8 mouse cellular contexts compared by ENCODE assay signal in genomic region chr16:8831241-8831640, GRCm38 (mm10). TPM values are rescaled to one million over a fixed set of nuclear protein-coding genes. Genes with fewer than 3 reads are reported as not detected.
DNase-seq lines count a peak whose midpoint lies in the region; ATAC-seq and TF ChIP-seq lines count a peak whose summit lies in the region.

No protein-coding gene starts in this region.

- no peak for ATAC-seq in forebrain, embryonic 13.5 days
- no peak for ATAC-seq in intestine, embryonic 14.5 days (replicated peaks; ENCODE audit: low FRiP score, low TSS enrichment, low read depth)
- no peak for ATAC-seq in liver, embryonic 15.5 days (ENCODE audit: insufficient read depth)

- peaks cover 31% of the 10 kb centered on the region for H3K36me3 ChIP-seq in forebrain, embryonic 13.5 days (ENCODE audit: poor library complexity, severe bottlenecking)
- peaks cover 41% of the 10 kb centered on the region for H3K36me3 ChIP-seq in intestine, embryonic 14.5 days (ENCODE audit: control insufficient read depth, insufficient read depth, low read length)
- peaks cover 48% of the 10 kb centered on the region for H3K36me3 ChIP-seq in liver, embryonic 15.5 days (replicated peaks)
- peaks cover 10% of the 10 kb centered on the region for H3K36me3 ChIP-seq in spleen, adult 2 months (ENCODE audit: control insufficient read depth, insufficient read depth, low read length)

- H3K9me3 ChIP-seq in forebrain, embryonic 13.5 days (replicated peaks), result no peaks in the 10 kb centered on the region
- H3K9me3 ChIP-seq in intestine, embryonic 14.5 days (ENCODE audit: control insufficient read depth, low read length), result no peaks in the 10 kb centered on the region
- no peaks in the 10 kb centered on the region for H3K9me3 ChIP-seq in liver, embryonic 15.5 days (replicated peaks)

- H3K4me3 ChIP-seq in forebrain, embryonic 13.5 days, result peak overlapping the region; percentile 94
- peak overlapping the region; percentile 86 for H3K4me3 ChIP-seq in intestine, embryonic 14.5 days (ENCODE audit: low read depth, low read length)
- peak overlapping the region; percentile 99 for H3K4me3 ChIP-seq in liver, embryonic 15.5 days (replicated peaks)
- peak overlapping the region; percentile 99 for H3K4me3 ChIP-seq in spleen, adult 2 months (ENCODE audit: extremely low read depth, insufficient read depth, insufficient read length)

- H3K27ac ChIP-seq in forebrain, embryonic 13.5 days, result peak overlapping the region; percentile 98
- no peak overlapping the region for H3K27ac ChIP-seq in intestine, embryonic 14.5 days (ENCODE audit: low read depth)
- H3K27ac ChIP-seq in liver, embryonic 15.5 days (replicated peaks), result peak overlapping the region; percentile 100
- peak overlapping the region; percentile 98 for H3K27ac ChIP-seq in spleen, adult 2 months (ENCODE audit: insufficient read depth, low read length)

- H3K9ac ChIP-seq in forebrain, embryonic 13.5 days, result peak overlapping the region; percentile 98
- peak overlapping the region; percentile 94 for H3K9ac ChIP-seq in intestine, embryonic 14.5 days (ENCODE audit: low read length)
- peak overlapping the region; percentile 99 for H3K9ac ChIP-seq in liver, embryonic 15.5 days

- peak overlapping the region; percentile 95 for H3K4me2 ChIP-seq in forebrain, embryonic 13.5 days
- peak overlapping the region; percentile 85 for H3K4me2 ChIP-seq in intestine, embryonic 14.5 days (ENCODE audit: low read length)
- peak overlapping the region; percentile 84 for H3K4me2 ChIP-seq in liver, embryonic 15.5 days

- no peak for TF ChIP-seq POLR2A in brain, embryonic 14.5 days (IDR thresholded peaks at IDR 0.05; ENCODE audit: borderline replicate concordance, extremely low read depth, insufficient read depth, insufficient read length, poor library complexity, severe bottlenecking)
- no peak for TF ChIP-seq POLR2A in spleen, adult 2 months (IDR thresholded peaks at IDR 0.05; ENCODE audit: low read depth, low read length)

- DNase-seq in adrenal gland, adult (ENCODE audit: inconsistent age in 2 of 2, low spot score in 1 of 2), result peak; percentile 55 to 76
- DNase-seq in adrenal gland, adult 18-20 months (ENCODE audit: low spot score in 2 of 2), result no peak
- DNase-seq in brain, embryonic 14.5 days (ENCODE audit: low read depth), result peak; percentile 39
- DNase-seq in intestine, embryonic 14.5 days (ENCODE audit: low spot score), result peak; percentile 57
- DNase-seq in spleen, adult 2 months (ENCODE audit: low read depth in 1 of 2, low spot score in 2 of 2), result peak; percentile 21 to 47
- no peak for DNase-seq in ovary, adult 18-20 months (ENCODE audit: low spot score)

- TF ChIP-seq CTCF in brain, embryonic 14.5 days (IDR thresholded peaks at IDR 0.05; ENCODE audit: borderline replicate concordance, extremely low read depth, insufficient read depth, insufficient read length), result no peak
- no peak for TF ChIP-seq CTCF in spleen, adult 2 months (IDR thresholded peaks at IDR 0.05; ENCODE audit: extremely low read depth, insufficient read depth, insufficient read length, insufficient replicate concordance)

- WGBS in forebrain, embryonic 13.5 days, result 2% methylated on average over 12 of the region's 12 CpGs
- WGBS in intestine, embryonic 14.5 days, result 2% methylated on average over 12 of the region's 12 CpGs
- 2% methylated on average over 12 of the region's 12 CpGs for WGBS in liver, embryonic 15.5 days (ENCODE audit: insufficient replicate concordance)
- WGBS in spleen, adult 2 months, result 6% methylated on average over 12 of the region's 12 CpGs

- no peaks in the 10 kb centered on the region for H3K27me3 ChIP-seq in forebrain, embryonic 13.5 days
- H3K27me3 ChIP-seq in intestine, embryonic 14.5 days (replicated peaks; ENCODE audit: control insufficient read depth, insufficient read depth, low read length), result no peaks in the 10 kb centered on the region
- H3K27me3 ChIP-seq in liver, embryonic 15.5 days, result no peaks in the 10 kb centered on the region
- no peaks in the 10 kb centered on the region for H3K27me3 ChIP-seq in spleen, adult 2 months (ENCODE audit: control insufficient read depth, insufficient read depth, low read length)

- peaks cover 40% of the 10 kb centered on the region for H3K4me1 ChIP-seq in forebrain, embryonic 13.5 days
- H3K4me1 ChIP-seq in intestine, embryonic 14.5 days (replicated peaks; ENCODE audit: control insufficient read depth, insufficient read depth, low read length), result peaks cover 24% of the 10 kb centered on the region
- peaks cover 52% of the 10 kb centered on the region for H3K4me1 ChIP-seq in liver, embryonic 15.5 days (replicated peaks)
- peaks cover 16% of the 10 kb centered on the region for H3K4me1 ChIP-seq in spleen, adult 2 months (ENCODE audit: control insufficient read depth, insufficient read depth, insufficient read length)

RNA-seq across cellular contexts. Expression of gene 1810013L24Rik, which starts 1.3 kb away (rescaled TPM):
- total RNA-seq in adrenal gland, adult 18-20 months (2021), result 10 to 100 TPM; 81.9 to 86.4 TPM
- 35.2 and 52.2 TPM in 2 replicates for polyA plus RNA-seq in brain, embryonic 14.5 days (2012; rRNA removed)
- 26.3 and 27.4 TPM in 2 replicates for polyA plus RNA-seq in forebrain, embryonic 13.5 days (2015; fragmentation: Nextera tagmentation; extraction: Ambion mirVana)
- polyA plus RNA-seq in intestine, embryonic 14.5 days (2014; fragmentation: Nextera tagmentation; extraction: Ambion mirVana), result 14.0 and 14.3 TPM in 2 replicates
- 12.7 and 14.1 TPM in 2 replicates for polyA plus RNA-seq in liver, embryonic 15.5 days (2015; fragmentation: Nextera tagmentation; extraction: Ambion mirVana)
- 12.2 and 13.2 TPM in 2 replicates for polyA plus RNA-seq in spleen, adult 2 months (2012; rRNA removed)

RNA-seq across cellular contexts. Expression of gene Usp7, which starts 39.1 kb away (rescaled TPM):
- 100 to 1,000 TPM; 109 to 126 TPM for total RNA-seq in adrenal gland, adult 18-20 months (2021)
- 103 and 127 TPM in 2 replicates for polyA plus RNA-seq in brain, embryonic 14.5 days (2012; rRNA removed)
- 29.6 and 42.3 TPM in 2 replicates for polyA plus RNA-seq in forebrain, embryonic 13.5 days (2015; fragmentation: Nextera tagmentation; extraction: Ambion mirVana)
- 45.4 and 50.2 TPM in 2 replicates for polyA plus RNA-seq in intestine, embryonic 14.5 days (2014; fragmentation: Nextera tagmentation; extraction: Ambion mirVana)
- polyA plus RNA-seq in liver, embryonic 15.5 days (2015; fragmentation: Nextera tagmentation; extraction: Ambion mirVana), result 24.4 and 29.4 TPM in 2 replicates
- 22.2 and 26.3 TPM in 2 replicates for polyA plus RNA-seq in spleen, adult 2 months (2012; rRNA removed)

Comparison
In these comparisons a context has a peak if more than half of its experiments do, and no peak if none do; other contexts are left out.
1. DNase-seq: peak in adrenal gland, adult (2 of 2), brain, embryonic 14.5 days (single experiment), intestine, embryonic 14.5 days (single experiment) and spleen, adult 2 months (2 of 2); none in adrenal gland, adult 18-20 months (0 of 2) and ovary, adult 18-20 months (single experiment).
2. Peak in every context shown above with its lines, with median percentiles within 50 percentile points of each other: H3K4me2 ChIP-seq, H3K4me3 ChIP-seq and H3K9ac ChIP-seq.